In genomic region chr11:100472935-100473295, GRCm38 (mm10) we compare ENCODE assay signal across 8 mouse cellular contexts. TPM values are rescaled to one million over a fixed set of nuclear protein-coding genes. Genes with fewer than 3 reads are reported as not detected.
DNase-seq lines count a peak whose midpoint lies in the region; ATAC-seq and TF ChIP-seq lines count a peak whose summit lies in the region.

No protein-coding gene starts in this region.

- no peak overlapping the region for H3K4me2 ChIP-seq in hindbrain, embryonic 11.5 days (replicated peaks; ENCODE audit: low read depth, low read length)

- DNase-seq in gastrocnemius, adult 2 months: no peak
- DNase-seq in gastrocnemius, postnatal 4 days (ENCODE audit: low spot score in 2 of 2): no peak
- no peak for DNase-seq in MEL (ENCODE audit: low read depth, low spot score)
- DNase-seq in hindbrain, embryonic 11.5 days (ENCODE audit: low spot score): no peak
- no peak for DNase-seq in thymus, adult 2 months
- no peak for DNase-seq in urinary bladder, adult 2 months (ENCODE audit: low spot score)
- no peak for DNase-seq in adrenal gland, adult (ENCODE audit: inconsistent age in 2 of 2, low spot score in 1 of 2)

- no peak; a peak in 1 of 4 replicates for TF ChIP-seq POLR2A in MEL (IDR thresholded peaks at IDR 0.05; ENCODE audit: control insufficient read depth in 1 of 2, insufficient read depth in 1 of 2, low read depth in 1 of 2, low read length in 2 of 2, poor library complexity in 1 of 2)
- no peak for TF ChIP-seq POLR2A in thymus, adult 2 months (IDR thresholded peaks at IDR 0.05; ENCODE audit: control insufficient read depth, extremely low read depth, insufficient read depth, low read length, poor library complexity)

- no peaks in the 10 kb centered on the region for H3K27me3 ChIP-seq in MEL (ENCODE audit: control insufficient read depth in 1 of 2, insufficient read depth in 2 of 2, low read length in 2 of 2)
- H3K27me3 ChIP-seq in hindbrain, embryonic 11.5 days (ENCODE audit: control insufficient read depth, insufficient read depth, low read length): no peaks in the 10 kb centered on the region
- H3K27me3 ChIP-seq in thymus, adult 2 months (ENCODE audit: control insufficient read depth, insufficient read depth, low read length): no peaks in the 10 kb centered on the region

- H3K27ac ChIP-seq in gastrocnemius, adult 2 months: peak overlapping the region; percentile 94
- H3K27ac ChIP-seq in MEL (ENCODE audit: control insufficient read depth, low read depth, low read length): peak overlapping the region; percentile 18
- no peak overlapping the region for H3K27ac ChIP-seq in hindbrain, embryonic 11.5 days (ENCODE audit: low read depth, low read length)
- no peak overlapping the region for H3K27ac ChIP-seq in thymus, adult 2 months (ENCODE audit: control insufficient read depth, insufficient read depth, low read length)

- peak overlapping the region; percentile 10; the same call in 1 of the 2 replicates for H3K9ac ChIP-seq in MEL (ENCODE audit: control insufficient read depth, low read depth, low read length, poor library complexity, severe bottlenecking)
- no peak overlapping the region for H3K9ac ChIP-seq in hindbrain, embryonic 11.5 days (ENCODE audit: low read depth, low read length)

- no peak for TF ChIP-seq EP300 in MEL (IDR thresholded peaks at IDR 0.05; ENCODE audit: low read depth in 1 of 2, low read length in 2 of 2)

- intact Hi-C loops in gastrocnemius, adult 2 months (cut with DNase I): loop anchor here (2.0 to 5.0 kb wide), 2 partner anchors 46 to 111 kb away; no protein-coding TSS in a partner anchor

- peak overlapping the region; percentile 86 for H3K4me3 ChIP-seq in gastrocnemius, adult 2 months
- H3K4me3 ChIP-seq in MEL (ENCODE audit: control insufficient read depth in 1 of 2, insufficient read depth in 1 of 2, low read depth in 2 of 2, low read length in 2 of 2): peak overlapping the region; percentile 15 to 23
- H3K4me3 ChIP-seq in hindbrain, embryonic 11.5 days (ENCODE audit: low read depth, low read length): peak overlapping the region; percentile 84; the same call in 1 of the 2 replicates
- no peak overlapping the region for H3K4me3 ChIP-seq in thymus, adult 2 months (ENCODE audit: control insufficient read depth, insufficient read depth, low read length)

- H3K79me2 ChIP-seq in MEL (ENCODE audit: control insufficient read depth, insufficient read depth, low read length, poor library complexity): peaks cover 44% of the 10 kb centered on the region

- H3K4me1 ChIP-seq in MEL (ENCODE audit: control insufficient read depth in 1 of 2, insufficient read depth in 2 of 2, low read length in 2 of 2): peaks cover 10 to 21% of the 10 kb centered on the region in 2 experiments
- peaks cover 3% of the 10 kb centered on the region for H3K4me1 ChIP-seq in hindbrain, embryonic 11.5 days (replicated peaks; ENCODE audit: control insufficient read depth, insufficient read depth, low read length)
- peaks cover 5% of the 10 kb centered on the region for H3K4me1 ChIP-seq in thymus, adult 2 months (replicated peaks; ENCODE audit: control insufficient read depth, insufficient read depth, low read length)

- no peak; the same call in 1 of the 2 replicates for ATAC-seq in hindbrain, embryonic 11.5 days (ENCODE audit: low FRiP score)
- ATAC-seq in megakaryocyte, adult 5-6 weeks (ENCODE audit: poor library complexity, severe bottlenecking): peak; percentile 43

- no peak for TF ChIP-seq RAD21 in MEL (IDR thresholded peaks at IDR 0.05; ENCODE audit: low read depth, low read length)

- WGBS in hindbrain, embryonic 11.5 days: 27% methylated on average over 5 of the region's 5 CpGs
- WGBS in thymus, adult 2 months: 48% methylated on average over 5 of the region's 5 CpGs

- H3K9me3 ChIP-seq in MEL (replicated peaks; ENCODE audit: insufficient read depth, low read length): no peaks in the 10 kb centered on the region
- H3K9me3 ChIP-seq in hindbrain, embryonic 11.5 days (ENCODE audit: control insufficient read depth, low read length): no peaks in the 10 kb centered on the region

- TF ChIP-seq CTCF in gastrocnemius, adult 2 months (IDR thresholded peaks at IDR 0.05): no peak
- TF ChIP-seq CTCF in MEL (IDR thresholded peaks at IDR 0.05 in 2 of 3, conservative IDR thresholded peaks at IDR 0.05 in 1 of 3; ENCODE audit: control insufficient read depth in 1 of 3, insufficient read depth in 1 of 3, low read depth in 2 of 3, low read length in 3 of 3, poor library complexity in 1 of 3, severe bottlenecking in 1 of 3): no peak
- no peak for TF ChIP-seq CTCF in thymus, adult 2 months (IDR thresholded peaks at IDR 0.05; ENCODE audit: borderline replicate concordance, control insufficient read depth, extremely low read depth, insufficient read depth, low read length, poor library complexity)

- H3K36me3 ChIP-seq in MEL (ENCODE audit: control insufficient read depth in 1 of 2, insufficient read depth in 2 of 2, low read length in 2 of 2): peaks cover 11 to 37% of the 10 kb centered on the region in 2 experiments
- H3K36me3 ChIP-seq in hindbrain, embryonic 11.5 days (ENCODE audit: control insufficient read depth, insufficient read depth, low read length): 0 out of 2 replicates have a peak, but pooled peaks cover 9% of the 10 kb centered on the region
- H3K36me3 ChIP-seq in thymus, adult 2 months (ENCODE audit: control insufficient read depth, insufficient read depth, low read length): peaks cover 9% of the 10 kb centered on the region

TF ChIP-seq in MEL, 35 proteins besides CTCF, POLR2A, EP300 and RAD21 (continues in another document):
- TF ChIP-seq TAL1 (IDR thresholded peaks at IDR 0.05; ENCODE audit: low read length) (no peak), CHD2 (IDR thresholded peaks at IDR 0.05; ENCODE audit: low read length) (no peak), POLR2AphosphoS5 (IDR thresholded peaks at IDR 0.05; ENCODE audit: borderline replicate concordance, low read depth, low read length) (no peak), MYB (IDR thresholded peaks at IDR 0.05; ENCODE audit: low read depth, low read length) (no peak), MAX (IDR thresholded peaks at IDR 0.05; ENCODE audit: low read length) (no peak), USF1 (IDR thresholded peaks at IDR 0.05; ENCODE audit: low read depth, low read length) (no peak)

RNA-seq across cellular contexts. Expression of gene Klhl11, which starts 0.4 kb away (rescaled TPM):
- 1 to 10 TPM; 4.7 to 4.9 TPM for total RNA-seq in gastrocnemius, adult 2 months (2021)
- total RNA-seq in gastrocnemius, postnatal 4 days (2021): 10 to 100 TPM; 14.9 to 15.8 TPM
- 31.5 and 34.7 TPM in 2 replicates for total RNA-seq in MEL (2012; rRNA removed)
- polyA plus RNA-seq in MEL (2012; ENCODE audit: insufficient read depth in 1 of 2, insufficient read length in 2 of 2, low read depth in 1 of 2, low replicate concordance in 2 of 2, missing spikeins in 1 of 2): 10 to 100 TPM in 1 of 2 experiments, not detected in 1; 11.5 TPM
- 13.8 and 14.9 TPM in 2 replicates for polyA plus RNA-seq in hindbrain, embryonic 11.5 days (2014; fragmentation: Nextera tagmentation; extraction: Ambion mirVana)
- 5.9 and 8.1 TPM in 2 replicates for total RNA-seq in megakaryocyte, adult 5-6 weeks (2015)
- total RNA-seq in megakaryocyte, adult 5-6 weeks (2017): 14.5 and 14.8 TPM in 2 replicates
- 8.0 and 10.4 TPM in 2 replicates for polyA plus RNA-seq in thymus, adult 2 months (2012; rRNA removed)
- 12.2 and 13.2 TPM in 2 replicates for polyA plus RNA-seq in urinary bladder, adult 2 months (2012; rRNA removed)

RNA-seq across cellular contexts. Expression of gene Klhl10, which starts 31.2 kb away (rescaled TPM):
- under 1 TPM; 0.23 to 0.39 TPM for total RNA-seq in gastrocnemius, adult 2 months (2021)
- 1 to 10 TPM; 1.0 to 1.5 TPM for total RNA-seq in gastrocnemius, postnatal 4 days (2021)
- total RNA-seq in MEL (2012; rRNA removed): 0.56 and 0.65 TPM in 2 replicates
- polyA plus RNA-seq in MEL (2012; ENCODE audit: insufficient read depth in 1 of 2, insufficient read length in 2 of 2, low read depth in 1 of 2, low replicate concordance in 2 of 2, missing spikeins in 1 of 2): under 1 TPM in 1 of 2 experiments, not detected in 1; 0.81 TPM
- polyA plus RNA-seq in hindbrain, embryonic 11.5 days (2014; fragmentation: Nextera tagmentation; extraction: Ambion mirVana): 0.66 and 0.68 TPM in 2 replicates
- total RNA-seq in megakaryocyte, adult 5-6 weeks (2015): not detected in 2 replicates
- not detected in 2 replicates for total RNA-seq in megakaryocyte, adult 5-6 weeks (2017)
- polyA plus RNA-seq in thymus, adult 2 months (2012; rRNA removed): 0.58 and 0.66 TPM in 2 replicates
- polyA plus RNA-seq in urinary bladder, adult 2 months (2012; rRNA removed): 1.3 and 1.4 TPM in 2 replicates

RNA-seq across cellular contexts. Expression of gene Nt5c3b, which starts 31.3 kb away (rescaled TPM):
- 1 to 10 TPM; 6.6 to 8.8 TPM for total RNA-seq in gastrocnemius, adult 2 months (2021)
- 10 to 100 TPM; 35.8 to 38.1 TPM for total RNA-seq in gastrocnemius, postnatal 4 days (2021)
- total RNA-seq in MEL (2012; rRNA removed): 58.0 and 61.3 TPM in 2 replicates
- 100 to 1,000 TPM in 1 of 2 experiments, 10 to 100 TPM in 1; 79.2 to 287 TPM for polyA plus RNA-seq in MEL (2012; ENCODE audit: insufficient read depth in 1 of 2, insufficient read length in 2 of 2, low read depth in 1 of 2, low replicate concordance in 2 of 2, missing spikeins in 1 of 2)
- 92.6 and 96.0 TPM in 2 replicates for polyA plus RNA-seq in hindbrain, embryonic 11.5 days (2014; fragmentation: Nextera tagmentation; extraction: Ambion mirVana)
- total RNA-seq in megakaryocyte, adult 5-6 weeks (2015): 8.8 and 9.8 TPM in 2 replicates
- total RNA-seq in megakaryocyte, adult 5-6 weeks (2017): 7.3 and 9.6 TPM in 2 replicates
- polyA plus RNA-seq in thymus, adult 2 months (2012; rRNA removed): 129 and 136 TPM in 2 replicates
- polyA plus RNA-seq in urinary bladder, adult 2 months (2012; rRNA removed): 128 and 134 TPM in 2 replicates

RNA-seq across cellular contexts. Expression of gene Acly, which starts 54.9 kb away (rescaled TPM):
- 10 to 100 TPM; 10.3 to 19.0 TPM for total RNA-seq in gastrocnemius, adult 2 months (2021)
- 10 to 100 TPM; 54.1 to 57.9 TPM for total RNA-seq in gastrocnemius, postnatal 4 days (2021)
- 220 and 234 TPM in 2 replicates for total RNA-seq in MEL (2012; rRNA removed)
- polyA plus RNA-seq in MEL (2012; ENCODE audit: insufficient read depth in 1 of 2, insufficient read length in 2 of 2, low read depth in 1 of 2, low replicate concordance in 2 of 2, missing spikeins in 1 of 2): 100 to 1,000 TPM in 1 of 2 experiments, not detected in 1; 167 TPM
- 259 and 306 TPM in 2 replicates for polyA plus RNA-seq in hindbrain, embryonic 11.5 days (2014; fragmentation: Nextera tagmentation; extraction: Ambion mirVana)
- total RNA-seq in megakaryocyte, adult 5-6 weeks (2015): 80.6 and 90.8 TPM in 2 replicates
- total RNA-seq in megakaryocyte, adult 5-6 weeks (2017): 100 and 105 TPM in 2 replicates
- polyA plus RNA-seq in thymus, adult 2 months (2012; rRNA removed): 150 and 214 TPM in 2 replicates
- 83.9 and 93.7 TPM in 2 replicates for polyA plus RNA-seq in urinary bladder, adult 2 months (2012; rRNA removed)

RNA-seq across cellular contexts. Expression of gene Fkbp10, which starts 57.4 kb away (rescaled TPM):
- 1 to 10 TPM; 1.9 to 4.5 TPM for total RNA-seq in gastrocnemius, adult 2 months (2021)
- 10 to 100 TPM; 86.4 TPM for total RNA-seq in gastrocnemius, postnatal 4 days (2021)
- 0.19 TPM in 1 of 2 replicates, not detected in the other for total RNA-seq in MEL (2012; rRNA removed)
- polyA plus RNA-seq in MEL (2012; ENCODE audit: insufficient read depth in 1 of 2, insufficient read length in 2 of 2, low read depth in 1 of 2, low replicate concordance in 2 of 2, missing spikeins in 1 of 2): under 1 TPM in 1 of 2 experiments, not detected in 1; 0.28 TPM
- polyA plus RNA-seq in hindbrain, embryonic 11.5 days (2014; fragmentation: Nextera tagmentation; extraction: Ambion mirVana): 38.7 and 46.1 TPM in 2 replicates
- total RNA-seq in megakaryocyte, adult 5-6 weeks (2015): 0.09 TPM in 1 of 2 replicates, not detected in the other
- total RNA-seq in megakaryocyte, adult 5-6 weeks (2017): not detected in 2 replicates
- 7.8 and 9.5 TPM in 2 replicates for polyA plus RNA-seq in thymus, adult 2 months (2012; rRNA removed)
- polyA plus RNA-seq in urinary bladder, adult 2 months (2012; rRNA removed): 84.6 and 90.5 TPM in 2 replicates

Comparison
In these comparisons a context has a peak if more than half of its experiments do, and no peak if none do; other contexts are left out.
1. H3K27ac ChIP-seq: peak in gastrocnemius, adult 2 months (single experiment) and MEL (single experiment); none in hindbrain, embryonic 11.5 days (single experiment) and thymus, adult 2 months (single experiment).